Mouse (Mus musculus): Measurements from ENCODE around the gene Vsig2.

DNA sequence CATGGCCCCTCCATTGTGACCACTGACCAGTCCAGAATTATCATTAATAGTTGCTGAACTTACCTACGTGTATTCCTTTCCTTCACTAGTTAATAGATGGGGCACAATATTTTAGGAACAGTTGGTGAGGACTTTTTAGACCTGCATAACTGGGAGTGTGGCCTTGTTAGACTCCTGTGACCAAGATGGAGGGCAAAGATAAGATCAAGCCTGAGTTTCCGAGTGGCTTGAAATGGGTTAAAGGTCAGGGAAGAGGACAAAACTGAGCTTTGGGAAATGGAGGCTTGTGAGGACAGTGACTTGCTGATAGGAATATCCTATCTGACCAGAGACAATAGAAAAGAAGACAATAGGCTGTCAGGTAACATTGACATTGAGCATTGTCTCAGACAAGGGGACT lies 13.6 kb upstream of the Vsig2 start:
- TF ChIP-seq CTCF (conservative IDR thresholded peaks at IDR 0.05; ENCODE audit: low read length) = no peak
- peak; percentile 54; the same call in 1 of the 2 replicates for TF ChIP-seq NANOG (IDR thresholded peaks at IDR 0.05; ENCODE audit: borderline replicate concordance, low read length)
